Mouse (Mus musculus): ENCODE results near the gene Rhod. TPM values are rescaled to one million over a fixed set of nuclear protein-coding genes. Genes with fewer than 3 reads are reported as not detected.
A peak's percentile ranks its signal among the peaks of the same experiment; 100 is the strongest.

The Rhod gene
- total and polyA plus RNA-seq, 3 experiments, result 0.06 TPM; not detected in 2

DNA sequence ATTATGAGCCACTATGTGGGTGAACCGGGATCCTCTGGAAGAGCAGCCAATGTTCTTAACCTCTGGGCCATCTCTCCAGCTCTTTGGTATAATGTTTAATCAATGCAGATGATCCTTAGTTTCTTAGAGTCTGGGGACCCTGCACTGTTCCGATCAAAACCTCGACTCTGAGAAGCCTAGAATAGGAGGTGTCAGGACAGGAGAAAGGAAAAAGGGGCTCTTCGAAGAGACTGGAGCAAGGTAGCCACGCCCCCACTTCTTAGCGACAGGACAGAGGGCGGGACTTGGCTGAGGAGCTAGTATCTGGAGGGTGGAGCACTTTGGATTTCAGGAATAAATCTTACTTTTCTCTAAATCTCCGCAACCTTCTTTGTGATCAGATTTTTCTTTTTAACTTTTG is 990 bp upstream of the Rhod start:
- Histone ChIP-seq H3K27ac (ENCODE audit: control insufficient read depth, low read depth, low read length) (no peak overlapping the region), H3K9ac (ENCODE audit: control insufficient read depth, low read depth, low read length, poor library complexity, severe bottlenecking) (no peak overlapping the region), H3K27me3 (ENCODE audit: control insufficient read depth in 1 of 2, insufficient read depth in 2 of 2, low read length in 2 of 2) (peaks cover 4 to 5% of the 10 kb centered on the region in 2 experiments; a peak in 2 of 4 replicates), H3K4me1 (ENCODE audit: control insufficient read depth in 1 of 2, insufficient read depth in 2 of 2, low read length in 2 of 2) (peaks cover 0 to 22% of the 10 kb centered on the region in 2 experiments; a peak in 2 of 4 replicates), H3K4me3 (ENCODE audit: control insufficient read depth in 1 of 2, insufficient read depth in 1 of 2, low read depth in 2 of 2, low read length in 2 of 2) (no peak overlapping the region), H3K36me3 (ENCODE audit: control insufficient read depth in 1 of 2, insufficient read depth in 2 of 2, low read length in 2 of 2) (no peaks in the 10 kb centered on the region; a peak in 1 of 4 replicates), H3K9me3 (replicated peaks; ENCODE audit: insufficient read depth, low read length) (no peaks in the 10 kb centered on the region), H3K79me2 (ENCODE audit: control insufficient read depth, insufficient read depth, low read length, poor library complexity) (no peaks in the 10 kb centered on the region)
- peak; percentile 27 for DNase-seq (ENCODE audit: low read depth, low spot score)
- TF ChIP-seq NELFE (IDR thresholded peaks at IDR 0.05; ENCODE audit: low read depth, low read length) (no peak), POLR2AphosphoS5 (IDR thresholded peaks at IDR 0.05; ENCODE audit: borderline replicate concordance, low read depth, low read length) (no peak), MXI1 (IDR thresholded peaks at IDR 0.05; ENCODE audit: low read depth, low read length) (no peak)

- peaks cover 0 to 2% of the 10 kb centered on the region in 2 experiments; a peak in 1 of 4 replicates for H3K27me3 ChIP-seq (ENCODE audit: control insufficient read depth in 1 of 2, insufficient read depth in 2 of 2, low read length in 2 of 2)
- no peak overlapping the region for H3K4me3 ChIP-seq (ENCODE audit: control insufficient read depth in 1 of 2, insufficient read depth in 1 of 2, low read depth in 2 of 2, low read length in 2 of 2)
- no peaks in the 10 kb centered on the region for H3K79me2 ChIP-seq (ENCODE audit: control insufficient read depth, insufficient read depth, low read length, poor library complexity)
- no peak for DNase-seq (ENCODE audit: low read depth, low spot score)
- no peak for TF ChIP-seq RCOR1 (IDR thresholded peaks at IDR 0.05; ENCODE audit: low read depth, low read length)
- no peak for TF ChIP-seq GATA1 (IDR thresholded peaks at IDR 0.05; ENCODE audit: low read depth, low read length)
- TF ChIP-seq SIN3A (IDR thresholded peaks at IDR 0.05; ENCODE audit: low read length), result no peak
- TF ChIP-seq ZNF384 (IDR thresholded peaks at IDR 0.05; ENCODE audit: low read depth, low read length), result no peak
- no peak for TF ChIP-seq GABPA (IDR thresholded peaks at IDR 0.05; ENCODE audit: low read depth, low read length)
- TF ChIP-seq CHD1 (IDR thresholded peaks at IDR 0.05; ENCODE audit: low read depth, low read length), result no peak
- TF ChIP-seq ZKSCAN1 (IDR thresholded peaks at IDR 0.05; ENCODE audit: low read depth, low read length), result no peak
- no peak for TF ChIP-seq MAX (IDR thresholded peaks at IDR 0.05; ENCODE audit: low read length)
- TF ChIP-seq CTCF (IDR thresholded peaks at IDR 0.05 in 2 of 3, conservative IDR thresholded peaks at IDR 0.05 in 1 of 3; ENCODE audit: control insufficient read depth in 1 of 3, insufficient read depth in 1 of 3, low read depth in 2 of 3, low read length in 3 of 3, poor library complexity in 1 of 3, severe bottlenecking in 1 of 3), result no peak
- no peak for TF ChIP-seq MEF2A (IDR thresholded peaks at IDR 0.05; ENCODE audit: extremely low read depth, insufficient replicate concordance, low read depth, low read length, poor library complexity, severe bottlenecking)
- no peak for TF ChIP-seq SMC3 (IDR thresholded peaks at IDR 0.05; ENCODE audit: low read depth, low read length)
- TF ChIP-seq ELF1 (IDR thresholded peaks at IDR 0.05; ENCODE audit: low read depth, low read length), result no peak
- no peak for TF ChIP-seq UBTF (IDR thresholded peaks at IDR 0.05; ENCODE audit: borderline replicate concordance, insufficient read depth, low read depth, low read length)
- no peaks in the 10 kb centered on the region; a peak in 1 of 4 replicates for H3K36me3 ChIP-seq (ENCODE audit: control insufficient read depth in 1 of 2, insufficient read depth in 2 of 2, low read length in 2 of 2)
- H3K9ac ChIP-seq (ENCODE audit: control insufficient read depth, low read depth, low read length, poor library complexity, severe bottlenecking), result no peak overlapping the region
- H3K4me1 ChIP-seq (ENCODE audit: control insufficient read depth in 1 of 2, insufficient read depth in 2 of 2, low read length in 2 of 2), result peaks cover 0 to 22% of the 10 kb centered on the region in 2 experiments; a peak in 2 of 4 replicates
- no peak overlapping the region for H3K27ac ChIP-seq (ENCODE audit: control insufficient read depth, low read depth, low read length)
- no peaks in the 10 kb centered on the region for H3K9me3 ChIP-seq (replicated peaks; ENCODE audit: insufficient read depth, low read length)
These were observed 456 bp downstream of the Rhod start for GRCm38 (mm10) chr19:4438791-4439160.

Measured in MEL (cell line).